In the genomic region with DNA sequence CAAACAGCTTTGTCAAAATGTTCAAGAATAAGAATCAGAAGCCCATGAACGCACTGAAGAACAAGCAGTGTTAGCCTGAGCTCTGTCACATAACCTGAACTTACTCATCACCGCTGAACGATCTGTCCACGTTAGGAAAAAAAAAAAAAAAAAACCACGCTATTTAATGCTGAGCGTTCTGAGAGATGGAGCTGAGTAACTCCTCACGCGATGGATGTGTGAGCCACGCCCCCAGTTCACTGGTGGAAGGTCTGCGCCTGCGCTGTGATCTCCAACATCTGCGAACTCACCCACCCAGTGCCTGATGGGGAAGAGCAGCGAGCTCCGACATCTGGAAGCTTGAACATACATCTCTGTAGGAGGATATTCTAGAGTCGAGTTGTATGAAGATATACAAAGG, we compare ENCODE assay signal across 14 mouse cellular contexts.
"Had no signal": no experiment of that assay in that cellular context is flagged by ENCODE, and none has a peak within 500 bp of the region (broad histone marks: within the 10 kb centered on the region; RNA-seq: fewer than 3 reads in every experiment).

No protein-coding gene starts in this region.

- H3K27me3 ChIP-seq: limb, embryonic 13.5 days; midbrain, embryonic 13.5 days; neural tube, embryonic 15.5 days; stomach, embryonic 15.5 days had no signal

- H3K36me3 ChIP-seq: limb, embryonic 13.5 days; midbrain, embryonic 13.5 days; neural tube, embryonic 15.5 days; stomach, embryonic 15.5 days had no signal

- H3K9me3 ChIP-seq: limb, embryonic 13.5 days; midbrain, embryonic 13.5 days; neural tube, embryonic 15.5 days; stomach, embryonic 15.5 days had no signal

- DNase-seq: kidney, adult 11 months; kidney, adult 9 months; kidney, postnatal 10 days; kidney, postnatal 4 days; left cerebral cortex, postnatal 4 days; lung, adult 18-20 months; thymus, adult 2 months; thymus, postnatal 25 days had no signal

- H3K9ac ChIP-seq: limb, embryonic 13.5 days; liver, embryonic 14.5 days; midbrain, embryonic 13.5 days; neural tube, embryonic 15.5 days; stomach, embryonic 15.5 days had no signal

- H3K27ac ChIP-seq: layer of hippocampus, adult 2 months; limb, embryonic 13.5 days; liver, embryonic 14.5 days; midbrain, embryonic 13.5 days; neural tube, embryonic 15.5 days; stomach, embryonic 15.5 days had no signal

- H3K4me3 ChIP-seq: layer of hippocampus, adult 2 months; limb, embryonic 13.5 days; midbrain, embryonic 13.5 days; neural tube, embryonic 15.5 days; stomach, embryonic 15.5 days had no signal

- H3K4me1 ChIP-seq: stomach, embryonic 15.5 days had no signal

- H3K4me2 ChIP-seq: midbrain, embryonic 13.5 days; neural tube, embryonic 15.5 days; stomach, embryonic 15.5 days had no signal
